Mouse (Mus musculus) embryonic fibroblast, embryonic 13.5 days (primary cell): ENCODE measurements around the gene Ptn. TPM values are rescaled to one million over a fixed set of nuclear protein-coding genes. Genes with fewer than 3 reads are reported as not detected.

Experiments
- H3K27ac ChIP-seq: 2 replicates; pipeline ENCODE4 v1.5.1; 2012; ENCODE audit warnings: low read length, control low read depth, inconsistent platforms; ENCODE audit not compliant: insufficient read depth
- H3K4me1 ChIP-seq: 2 replicates; pipeline ENCODE4 v1.6.1; 2011; ENCODE audit warnings: low read length; ENCODE audit not compliant: control insufficient read depth, insufficient read depth
- H3K4me3 ChIP-seq: 2 replicates; pipeline ENCODE4 v1.5.1; 2011; ENCODE audit warnings: mild to moderate bottlenecking, control low read depth, low read length; ENCODE audit not compliant: insufficient read depth
- CTCF ChIP-seq: IDR thresholded peaks from 2 replicates; pipeline ENCODE4 v1.5.1; 2011; ENCODE audit warnings: mild to moderate bottlenecking, control low read depth, low read length, moderate library complexity, borderline replicate concordance; ENCODE audit not compliant: insufficient read depth
- POLR2A ChIP-seq: IDR thresholded peaks from 2 replicates; pipeline ENCODE4 v1.6.1; 2011; ENCODE audit warnings: low read depth, mild to moderate bottlenecking, control low read depth, low read length, moderate library complexity
- polyA plus RNA-seq: library from polyadenylated mRNA; stranded (reverse); fragments of >200 nt; gene quantifications from 2 replicates; pipeline ENCODE4 v1.2.4, GENCODE M21; 2011; ENCODE audit warnings: low read depth; ENCODE audit not compliant: missing spikeins, insufficient read length

The Ptn gene
- polyA plus RNA-seq, 1 experiment: 1,598 TPM

- Histone ChIP-seq H3K4me3 (no peak overlapping the region), H3K4me1 (no peaks in the 10 kb centered on the region), H3K27ac (no peak overlapping the region)
- TF ChIP-seq CTCF: no peak
- no peak for TF ChIP-seq POLR2A
These were observed 16.2 kb downstream of the Ptn start for GRCm38 (mm10) chr6:36793775-36794174.

- Histone ChIP-seq H3K4me1 (no peaks in the 10 kb centered on the region), H3K4me3 (no peak overlapping the region), H3K27ac (no peak overlapping the region)
- TF ChIP-seq POLR2A: no peak
- no peak for TF ChIP-seq CTCF
These were observed 20.8 kb downstream of the Ptn start for GRCm38 (mm10) chr6:36789261-36789660.

- no peaks in the 10 kb centered on the region for H3K4me1 ChIP-seq
- TF ChIP-seq POLR2A: no peak
- no peak for TF ChIP-seq CTCF
- no peak overlapping the region for H3K27ac ChIP-seq
- no peak overlapping the region for H3K4me3 ChIP-seq
These were observed 21.3 kb downstream of the Ptn start for GRCm38 (mm10) chr6:36788576-36789191.

GRCm38 (mm10) chr6:36784682-36785208 is 25.3 kb downstream of the Ptn start:
- TF ChIP-seq POLR2A (no peak), CTCF (no peak)
- Histone ChIP-seq H3K4me1 (no peaks in the 10 kb centered on the region; the same call in 1 of the 2 replicates), H3K27ac (no peak overlapping the region), H3K4me3 (no peak overlapping the region)

- TF ChIP-seq POLR2A (no peak), CTCF (no peak)
- Histone ChIP-seq H3K4me1 (no peaks in the 10 kb centered on the region; the same call in 1 of the 2 replicates), H3K4me3 (no peak overlapping the region), H3K27ac (no peak overlapping the region)
These were observed 27.5 kb downstream of the Ptn start for GRCm38 (mm10) chr6:36782481-36782880.

- H3K4me3 ChIP-seq: no peak overlapping the region
- no peaks in the 10 kb centered on the region; the same call in 1 of the 2 replicates for H3K4me1 ChIP-seq
- no peak for TF ChIP-seq CTCF
- no peak for TF ChIP-seq POLR2A
- no peak overlapping the region for H3K27ac ChIP-seq
These were observed 32.3 kb downstream of the Ptn start for GRCm38 (mm10) chr6:36777567-36778337.

- TF ChIP-seq CTCF (no peak), POLR2A (no peak)
- H3K4me3 ChIP-seq: no peak overlapping the region
- no peaks in the 10 kb centered on the region; the same call in 1 of the 2 replicates for H3K4me1 ChIP-seq
- no peak overlapping the region; the same call in 1 of the 2 replicates for H3K27ac ChIP-seq
These were observed 33.0 kb downstream of the Ptn start for GRCm38 (mm10) chr6:36777039-36777438.

- Histone ChIP-seq H3K4me1 (no peaks in the 10 kb centered on the region; the same call in 1 of the 2 replicates), H3K27ac (no peak overlapping the region), H3K4me3 (no peak overlapping the region)
- TF ChIP-seq CTCF (no peak), POLR2A (no peak)
These were observed 34.2 kb downstream of the Ptn start for GRCm38 (mm10) chr6:36775647-36776360.

- Histone ChIP-seq H3K4me3 (no peak overlapping the region), H3K4me1 (no peaks in the 10 kb centered on the region; the same call in 1 of the 2 replicates), H3K27ac (no peak overlapping the region)
- TF ChIP-seq CTCF: no peak
- TF ChIP-seq POLR2A: no peak
These were observed 37.5 kb downstream of the Ptn start for GRCm38 (mm10) chr6:36772541-36772940.
